Mouse (Mus musculus): ENCODE measurements around the gene Rln3.

Gene Rln3

GRCm38 (mm10) chr8:83996567-83997505 is 48.0 kb downstream of the Rln3 start:
- DNase-seq (ENCODE audit: low read depth, low spot score): peak; percentile 91

GRCm38 (mm10) chr8:83995973-83996372 is 48.8 kb downstream of the Rln3 start:
- no peak for DNase-seq (ENCODE audit: low read depth, low spot score)

GRCm38 (mm10) chr8:83994030-83994429 is 50.8 kb downstream of the Rln3 start:
- no peak for DNase-seq (ENCODE audit: low read depth, low spot score)

Measured in A20 (cell line).